Mouse (Mus musculus) heart, adult 9 months (tissue): ENCODE measurements around the gene Nhej1.

ENCODE experiments used
- DNase-seq, 2 experiments: peaks; one replicate each; pipeline ENCODE4 v3.0.0; 2022; ENCODE audit warnings: low spot score in 2 of 2

The Nhej1 gene

DNA sequence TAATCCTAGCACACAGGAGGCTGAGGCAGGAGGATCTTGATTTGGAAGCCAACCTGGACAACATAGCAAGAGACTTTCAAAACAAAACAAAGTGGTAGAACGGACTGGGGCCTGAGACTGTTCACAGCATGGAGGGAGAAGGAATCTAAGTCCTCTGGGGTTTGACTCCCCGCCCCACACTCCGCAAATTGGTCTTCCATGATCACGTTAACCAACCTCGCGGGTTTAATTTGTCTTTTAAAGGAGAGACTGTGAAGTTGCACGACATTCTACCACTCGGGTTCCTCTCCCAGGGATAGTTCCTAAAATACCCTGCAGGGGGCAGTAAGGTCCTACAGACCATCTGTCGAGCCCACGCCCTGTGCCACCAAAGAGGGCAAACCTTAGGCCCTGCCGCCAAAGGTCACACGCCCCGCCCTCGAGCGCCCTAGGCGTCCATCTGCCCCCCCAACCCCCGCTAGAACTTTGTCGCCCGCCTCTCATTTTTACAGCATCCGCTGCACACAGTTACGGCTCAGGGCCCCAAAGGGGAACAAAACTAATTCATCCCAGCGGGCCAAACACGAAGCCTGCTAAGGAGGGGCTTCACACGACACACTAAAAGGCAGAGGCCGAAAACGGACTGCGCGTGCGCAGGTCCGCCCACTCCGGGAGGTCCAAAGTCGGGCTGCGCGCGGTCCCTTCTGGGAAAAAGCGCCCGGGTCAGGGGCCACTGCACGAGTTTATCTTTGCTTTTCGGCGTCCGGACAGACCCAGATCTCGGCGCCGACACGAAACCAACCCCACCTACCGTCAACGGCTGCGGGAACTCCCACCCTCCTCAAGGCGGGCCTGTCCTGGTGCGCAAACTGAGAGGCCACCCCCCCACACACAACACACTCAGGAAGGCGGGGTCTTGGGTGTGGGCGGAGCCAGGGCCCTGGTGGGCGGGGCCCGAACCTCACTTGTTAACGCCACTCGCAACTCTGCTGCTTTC lies at the start of gene Nhej1:
Nhej1 (minus strand) TSS at position 855 of the 976 bp plus-strand sequence.
- peak; percentile 91 to 95 for DNase-seq

DNA sequence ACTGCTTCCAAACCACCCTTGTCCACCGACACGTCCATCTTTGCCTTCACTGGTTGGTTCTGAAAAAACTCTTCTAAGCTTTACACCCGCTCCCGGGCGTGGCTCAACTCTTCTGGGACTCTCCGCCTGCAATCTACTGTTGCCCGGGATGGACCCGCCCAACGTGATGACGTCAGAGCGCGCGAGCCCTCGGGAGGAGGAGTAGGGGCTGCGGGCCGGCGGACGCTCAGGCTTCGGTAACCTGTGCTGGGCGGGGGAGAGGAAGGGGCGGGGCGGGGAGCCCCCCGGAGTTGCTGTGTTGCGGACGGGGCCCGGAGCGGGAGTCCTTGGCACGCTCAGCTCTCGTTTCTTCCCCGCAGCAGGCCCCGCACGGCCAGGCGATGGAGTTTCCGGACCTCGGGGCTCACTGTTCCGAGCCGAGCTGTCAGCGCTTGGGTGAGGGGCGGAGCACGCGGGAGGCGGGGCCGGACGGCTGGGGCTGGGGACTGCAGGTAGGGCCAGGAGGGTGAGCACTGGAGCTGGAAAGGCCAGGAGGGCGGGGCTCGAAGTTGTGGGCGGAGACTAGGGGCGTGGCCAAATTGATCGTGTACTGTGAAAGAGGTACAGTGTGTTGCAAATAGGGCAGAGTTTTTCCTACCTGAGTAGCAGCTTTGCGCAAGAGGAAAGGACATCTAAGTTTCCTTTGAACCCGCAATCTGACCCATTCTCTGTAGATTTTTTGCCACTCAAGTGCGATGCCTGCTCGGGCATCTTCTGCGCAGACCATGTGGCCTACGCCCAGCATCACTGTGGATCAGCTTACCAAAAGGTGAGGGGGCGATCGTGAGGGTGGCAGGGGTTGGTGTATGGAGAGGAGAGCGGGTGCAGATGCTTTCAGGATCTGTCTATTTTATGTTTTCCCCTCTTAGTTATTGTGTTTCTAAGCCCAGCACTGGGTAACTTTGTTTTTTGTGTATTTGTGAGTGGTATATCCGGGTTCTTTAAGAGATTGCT lies 43.8 kb upstream of the Nhej1 start, which contains the start of gene Zfand2b:
Zfand2b (plus strand) TSS at position 175 of the 993 bp plus-strand sequence.
- DNase-seq, result peak; percentile 94 to 96

DNA sequence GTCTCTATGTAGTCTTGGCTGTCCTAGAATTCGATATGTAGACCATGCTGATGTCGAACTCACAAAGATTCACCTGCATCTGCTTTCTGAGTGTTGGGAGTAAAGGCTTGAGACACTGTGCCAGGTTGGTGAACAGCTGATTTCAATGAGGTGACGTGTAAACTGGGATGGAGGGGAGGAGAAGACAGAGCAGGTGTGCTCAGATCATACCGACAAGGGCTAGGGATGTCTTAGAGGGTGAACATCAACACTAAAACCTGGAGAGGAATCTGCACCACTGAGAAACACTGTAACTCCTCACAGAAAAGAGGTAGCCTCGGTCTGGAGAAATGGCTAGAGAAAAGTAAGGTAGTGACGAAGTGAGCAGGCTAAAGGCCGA lies 43.1 kb upstream of the Nhej1 start:
- no peak for DNase-seq

DNA sequence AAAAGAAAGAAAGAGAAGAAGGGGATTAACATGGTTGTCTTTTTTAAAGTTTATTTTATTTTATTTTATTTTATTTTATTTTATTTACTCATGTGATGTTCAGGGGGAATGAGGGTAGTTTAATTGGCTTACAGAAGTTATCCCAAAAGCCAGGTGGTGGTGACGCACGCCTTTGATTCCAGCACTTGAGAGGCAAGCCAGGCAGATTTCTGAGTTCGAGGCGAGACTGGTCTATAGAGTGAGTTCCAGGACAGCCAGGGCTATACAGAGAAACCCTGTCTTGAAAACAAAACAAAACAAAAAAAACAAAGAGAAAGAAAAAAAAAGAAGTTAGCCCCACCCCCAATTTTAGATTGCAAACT lies 35.2 kb upstream of the Nhej1 start:
- DNase-seq, result no peak

DNA sequence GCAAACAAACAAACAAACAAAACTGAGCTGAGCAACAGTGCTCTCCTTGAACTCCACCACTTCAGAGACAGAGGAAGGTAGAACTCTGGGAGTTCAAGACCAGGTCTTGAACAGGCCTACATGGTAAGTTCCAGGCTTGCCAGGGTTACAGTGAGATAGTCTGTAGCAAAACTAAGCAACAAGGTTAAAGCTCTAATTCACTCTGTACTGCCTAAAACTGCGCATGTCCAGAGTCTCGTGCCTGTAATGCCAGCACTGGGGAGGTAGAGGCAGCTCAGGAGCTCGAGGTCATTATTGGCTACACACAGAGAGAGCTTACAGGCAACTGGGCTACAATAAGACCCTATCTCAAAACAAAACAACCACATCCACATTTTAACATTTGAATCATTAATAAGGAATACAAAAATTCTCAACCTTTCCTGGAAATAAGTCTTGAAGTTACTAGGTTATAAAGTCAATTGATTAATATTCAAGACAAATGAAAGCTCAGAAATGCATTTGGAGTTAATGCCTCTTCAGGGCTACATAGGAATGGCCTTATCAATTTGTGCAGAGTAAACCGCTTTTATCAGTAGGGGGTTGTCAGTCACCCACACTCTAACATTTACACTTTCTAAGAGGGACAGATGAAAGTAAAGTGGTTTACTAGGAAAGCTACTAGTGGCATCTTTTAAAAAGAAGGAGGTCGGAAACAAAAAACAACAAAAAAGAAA lies 34.7 kb upstream of the Nhej1 start:
- no peak for DNase-seq

DNA sequence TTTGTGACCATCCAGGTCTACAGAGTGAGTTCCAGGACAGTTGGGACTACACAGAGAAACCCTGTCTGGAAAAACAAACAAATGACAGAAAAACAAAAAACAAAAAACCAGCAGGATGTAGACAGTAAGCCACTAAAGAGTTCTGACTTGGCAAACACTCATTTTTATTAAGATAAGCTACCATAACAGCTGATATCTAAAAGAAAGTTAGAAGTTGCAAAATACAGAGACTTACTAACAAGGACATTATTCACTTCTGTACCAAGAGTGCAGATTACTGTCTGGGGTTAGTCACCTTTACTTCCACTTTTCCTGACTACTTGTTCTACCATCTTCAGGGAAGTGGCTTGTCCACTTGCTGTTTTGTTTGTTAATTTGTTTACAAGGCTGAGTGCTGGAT lies 34.0 kb upstream of the Nhej1 start:
- DNase-seq, result no peak

DNA sequence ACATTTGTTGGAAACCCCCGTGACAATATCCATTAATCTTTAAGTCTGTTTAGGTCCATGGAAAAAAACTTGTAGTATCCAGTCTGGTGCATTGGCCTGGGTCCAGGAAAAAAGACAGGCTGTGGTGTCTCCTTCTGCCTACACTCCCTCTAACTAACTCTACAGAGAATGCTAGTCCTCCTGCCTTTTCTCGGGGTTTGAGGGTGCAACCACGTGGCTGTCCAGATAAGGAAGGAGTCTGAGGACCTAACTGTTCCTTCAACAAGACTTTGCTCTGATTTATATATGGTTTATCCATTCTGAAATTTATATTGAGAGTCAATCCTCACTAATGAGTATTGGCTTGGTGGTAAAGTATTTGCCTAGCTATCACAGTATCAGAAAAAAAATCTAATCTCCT lies 30.8 kb upstream of the Nhej1 start:
- DNase-seq, result no peak

DNA sequence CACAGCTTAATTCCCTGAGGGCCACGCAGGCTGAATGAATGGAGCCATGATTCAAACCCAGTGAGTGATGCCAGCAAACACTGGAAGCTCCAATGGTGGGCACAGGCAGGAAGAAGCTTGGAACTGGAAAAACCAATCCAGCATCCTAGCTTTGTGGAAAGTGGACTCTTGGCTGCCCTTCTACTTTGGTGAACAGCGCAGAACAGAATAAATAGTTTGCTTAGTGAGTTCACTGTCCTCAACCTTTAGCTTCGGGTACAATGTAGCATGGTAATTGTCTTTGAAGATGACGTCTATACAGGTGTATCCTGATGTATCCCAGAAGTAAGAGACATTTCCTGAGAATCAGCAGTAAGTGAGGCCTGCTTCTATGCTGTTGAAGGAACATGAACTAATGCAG lies 23.7 kb upstream of the Nhej1 start:
- no peak for DNase-seq

DNA sequence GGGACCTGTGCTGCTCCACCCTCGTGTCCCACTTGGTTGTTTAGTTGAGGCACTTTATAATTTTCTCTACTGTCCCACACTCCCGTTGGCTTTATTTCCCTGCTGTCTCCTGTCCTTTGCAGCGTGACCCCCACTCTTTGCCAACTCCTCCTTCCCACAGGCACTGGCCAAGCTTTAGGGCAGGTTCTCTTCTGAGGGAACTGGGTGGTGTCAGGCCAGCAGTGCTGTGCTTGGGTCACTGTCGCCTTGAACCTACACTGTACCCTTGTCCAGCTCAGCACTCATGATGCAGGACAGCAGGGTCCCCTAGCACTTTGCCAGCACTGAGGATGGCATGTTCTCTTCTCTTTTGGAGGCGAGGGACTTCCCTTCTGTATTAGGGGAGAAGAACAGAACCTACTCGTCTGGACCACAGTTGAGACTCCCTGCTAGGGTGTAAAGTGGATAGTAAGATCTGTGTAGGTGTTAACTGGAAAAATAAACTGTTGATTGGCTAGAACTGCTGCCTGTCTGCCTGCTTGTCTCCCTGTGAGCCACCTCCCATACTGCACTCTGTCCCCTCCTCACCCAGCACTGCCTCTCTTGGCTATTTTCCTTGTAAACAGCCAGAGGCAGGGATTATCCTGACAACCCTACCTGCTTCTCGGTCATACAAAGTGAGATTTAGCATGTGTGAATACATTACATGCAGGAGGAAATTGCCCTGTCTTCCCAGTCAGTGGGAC lies 22.6 kb upstream of the Nhej1 start:
- no peak for DNase-seq

DNA sequence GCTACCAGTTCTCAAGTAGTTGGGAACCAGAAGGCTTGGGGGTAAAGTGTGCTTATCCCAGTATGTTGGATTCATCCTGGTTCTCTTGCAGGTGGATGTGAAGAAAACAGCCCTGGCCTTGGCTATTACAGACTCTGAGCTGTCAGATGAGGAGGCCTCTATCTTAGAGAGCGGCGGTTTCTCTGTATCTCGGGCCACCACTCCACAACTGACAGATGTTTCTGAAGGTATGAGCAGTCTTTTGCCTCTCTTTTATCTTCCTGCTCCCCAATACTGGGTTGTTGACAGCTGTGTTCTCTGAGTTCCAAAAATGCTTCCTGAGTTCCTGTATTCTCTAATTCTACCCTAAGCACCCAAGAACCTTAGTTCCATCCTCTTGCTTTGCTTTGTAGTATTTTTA lies 20.6 kb upstream of the Nhej1 start:
- no peak for DNase-seq

DNA sequence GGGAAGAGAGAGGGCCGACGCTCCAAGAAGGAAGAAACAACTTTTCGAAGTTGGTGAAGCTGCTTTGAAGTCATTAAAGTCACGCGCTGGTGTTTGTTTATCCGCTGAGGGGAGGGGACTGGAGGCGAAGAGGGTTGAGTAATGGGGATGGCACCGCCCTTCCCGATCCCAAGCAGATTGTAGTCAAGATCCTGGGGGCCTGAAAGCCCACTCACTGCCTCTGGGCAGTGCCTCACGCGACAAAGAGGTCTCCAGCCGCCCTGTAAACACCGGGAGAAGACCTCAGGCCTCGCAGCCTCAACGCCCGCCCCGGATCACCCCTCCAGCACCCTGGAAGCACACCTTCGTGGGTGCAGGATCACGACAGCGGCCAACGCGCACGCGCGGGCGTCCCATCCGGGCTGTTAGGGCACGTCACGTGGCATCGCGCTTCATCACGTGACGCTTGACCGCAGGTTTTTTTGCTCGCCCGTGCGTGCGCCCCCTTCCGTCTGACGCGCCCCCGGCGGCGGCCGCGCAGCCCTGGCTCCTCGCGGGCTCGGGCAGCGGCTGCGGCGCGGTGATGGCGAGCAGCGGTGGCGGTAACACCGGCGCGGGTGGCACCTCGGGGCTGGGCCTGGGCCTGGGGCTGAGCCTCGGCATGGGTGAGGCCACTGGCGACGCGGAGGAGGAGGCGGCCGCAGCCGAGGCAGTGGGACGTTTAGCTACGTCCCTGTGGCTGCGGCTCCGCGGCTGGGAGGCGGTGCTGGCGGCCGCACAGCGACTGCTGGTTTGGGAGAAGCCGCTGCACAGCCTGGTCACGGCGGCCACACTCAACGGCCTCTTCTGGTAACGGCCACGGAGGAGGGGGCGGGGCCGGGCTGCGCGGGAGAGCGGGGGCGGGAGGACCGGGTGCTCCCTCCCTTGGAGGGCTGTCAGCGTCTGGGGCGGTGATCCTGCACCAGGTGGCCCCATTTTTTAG lies 17.6 kb upstream of the Nhej1 start, which contains the start of the genes Cnppd1 and Retreg2:
Cnppd1 (minus strand) TSS at position 411 of the 961 bp plus-strand sequence.
Retreg2 (plus strand) TSS at position 478 of the 961 bp plus-strand sequence.
- DNase-seq, result peak; percentile 96 to 97

DNA sequence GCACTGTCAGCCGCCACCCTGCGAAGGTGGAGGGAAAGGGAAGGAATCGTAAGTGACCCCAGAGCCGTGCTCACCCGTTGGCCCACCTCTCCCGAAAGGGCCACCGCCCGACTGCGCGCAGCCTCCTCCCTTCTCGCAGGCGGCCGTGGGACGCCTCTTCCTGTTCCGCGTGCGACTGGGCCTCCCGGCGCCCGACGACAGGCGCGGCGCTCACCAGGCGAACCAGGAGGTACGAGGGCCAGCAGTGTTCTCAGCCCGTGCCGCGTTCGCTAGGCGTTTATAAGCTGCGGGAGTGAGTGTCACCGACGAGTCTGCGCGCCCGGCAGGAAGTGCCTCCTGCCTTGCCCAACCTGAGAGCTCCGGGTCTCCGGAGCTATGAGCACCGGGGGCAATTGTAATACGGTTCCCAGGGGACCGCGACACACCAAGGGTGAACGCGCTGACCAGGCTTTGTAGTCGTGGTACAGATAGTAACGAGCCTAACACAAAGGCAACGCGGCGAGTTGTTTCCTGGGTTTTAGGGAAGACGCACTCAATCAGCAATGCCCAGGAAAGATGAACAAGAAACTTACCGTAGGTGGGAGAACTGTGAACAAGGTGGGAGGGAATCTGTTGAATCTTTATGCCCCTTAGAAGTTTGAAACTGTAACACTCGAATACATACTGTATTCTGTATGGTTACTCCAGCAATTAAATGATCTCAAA lies 16.6 kb upstream of the Nhej1 start:
- peak; percentile 79 for DNase-seq

DNA sequence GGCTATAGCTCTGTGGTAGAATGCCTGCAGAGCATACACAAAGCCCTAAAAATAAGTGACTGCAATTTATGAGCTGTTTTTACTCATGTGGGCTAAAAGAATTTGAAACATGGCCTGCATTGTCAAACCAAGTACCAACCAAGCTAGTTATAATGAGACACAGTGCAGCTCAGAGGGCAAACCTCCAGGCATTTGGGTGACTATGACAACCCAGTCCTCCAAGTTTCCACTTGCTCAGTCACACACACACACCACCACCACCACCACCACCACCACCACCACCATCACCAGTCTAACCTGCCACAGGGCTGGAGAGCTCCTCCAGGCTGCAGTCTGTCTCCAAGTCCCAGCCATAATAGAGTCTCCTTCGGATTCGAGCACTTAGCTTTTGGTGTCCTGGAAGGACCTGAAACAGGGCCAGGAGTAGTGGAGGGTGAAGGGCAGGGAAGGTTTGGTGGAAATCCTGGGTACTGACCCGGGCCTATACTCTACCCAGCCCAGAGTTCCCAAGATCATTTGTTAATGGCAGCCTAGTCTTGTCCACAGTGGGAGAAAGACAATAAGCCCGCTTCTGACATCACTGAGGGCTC lies 15.7 kb upstream of the Nhej1 start:
- peak in 1 of 2 experiments; percentile 24 for DNase-seq

DNA sequence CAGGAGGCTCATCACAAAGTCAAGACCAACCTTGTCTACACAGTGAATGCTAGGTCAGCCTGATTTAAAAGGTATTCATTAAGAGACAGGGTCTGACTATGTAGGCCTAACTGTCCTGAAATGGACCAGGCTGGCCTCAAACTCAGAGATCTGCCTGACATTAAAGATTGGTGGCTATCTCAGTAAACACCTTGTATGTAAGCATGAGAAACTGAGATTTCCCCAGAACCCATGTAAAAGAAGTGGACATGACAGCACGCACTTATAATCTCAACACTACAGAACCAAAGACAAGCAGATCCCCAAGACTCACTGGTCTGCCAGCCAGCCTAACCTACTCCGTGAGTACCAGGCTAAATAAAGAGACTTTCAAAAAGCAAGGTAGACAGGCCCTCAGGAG lies 13.4 kb upstream of the Nhej1 start:
- no peak for DNase-seq

DNA sequence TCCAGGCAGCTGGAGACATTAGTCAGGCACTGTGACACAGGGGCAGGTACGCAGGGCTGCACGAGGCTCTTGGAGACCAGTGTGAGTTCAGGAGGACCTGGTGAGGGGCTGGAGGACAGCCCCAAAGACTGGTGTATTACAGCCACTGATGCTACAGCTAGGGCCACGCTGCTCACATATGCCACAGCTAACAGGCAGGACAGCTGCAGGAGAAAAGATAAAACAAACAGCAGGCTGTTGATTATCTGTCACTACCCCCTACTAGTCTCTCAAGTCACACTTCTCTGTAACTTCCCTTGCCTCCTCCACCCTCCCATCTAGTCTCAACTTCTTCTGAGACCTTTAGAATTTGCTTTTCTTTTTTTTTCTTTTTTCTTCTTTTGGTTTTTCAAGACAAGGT lies 11.7 kb upstream of the Nhej1 start:
- no peak for DNase-seq

DNA sequence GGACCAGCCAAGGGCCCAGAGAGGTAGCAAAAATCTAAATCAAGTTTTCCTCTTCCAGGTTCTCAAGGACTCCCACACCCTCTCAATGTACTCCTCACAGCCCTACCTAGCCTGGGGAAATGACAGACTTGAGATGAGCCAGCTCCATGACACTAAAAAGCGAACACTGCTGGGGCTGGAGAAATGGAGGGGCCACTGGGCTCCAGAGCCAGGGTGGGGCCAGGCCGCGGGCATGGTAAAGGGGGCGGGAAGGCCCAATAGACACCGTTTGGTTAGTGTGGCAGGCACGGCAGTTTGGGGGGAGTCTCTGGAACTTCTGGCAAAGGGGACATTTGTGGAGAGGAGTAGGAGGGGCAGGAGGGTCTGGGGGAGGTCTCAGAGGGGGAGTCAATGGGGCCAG lies 11.3 kb upstream of the Nhej1 start:
- no peak for DNase-seq

DNA sequence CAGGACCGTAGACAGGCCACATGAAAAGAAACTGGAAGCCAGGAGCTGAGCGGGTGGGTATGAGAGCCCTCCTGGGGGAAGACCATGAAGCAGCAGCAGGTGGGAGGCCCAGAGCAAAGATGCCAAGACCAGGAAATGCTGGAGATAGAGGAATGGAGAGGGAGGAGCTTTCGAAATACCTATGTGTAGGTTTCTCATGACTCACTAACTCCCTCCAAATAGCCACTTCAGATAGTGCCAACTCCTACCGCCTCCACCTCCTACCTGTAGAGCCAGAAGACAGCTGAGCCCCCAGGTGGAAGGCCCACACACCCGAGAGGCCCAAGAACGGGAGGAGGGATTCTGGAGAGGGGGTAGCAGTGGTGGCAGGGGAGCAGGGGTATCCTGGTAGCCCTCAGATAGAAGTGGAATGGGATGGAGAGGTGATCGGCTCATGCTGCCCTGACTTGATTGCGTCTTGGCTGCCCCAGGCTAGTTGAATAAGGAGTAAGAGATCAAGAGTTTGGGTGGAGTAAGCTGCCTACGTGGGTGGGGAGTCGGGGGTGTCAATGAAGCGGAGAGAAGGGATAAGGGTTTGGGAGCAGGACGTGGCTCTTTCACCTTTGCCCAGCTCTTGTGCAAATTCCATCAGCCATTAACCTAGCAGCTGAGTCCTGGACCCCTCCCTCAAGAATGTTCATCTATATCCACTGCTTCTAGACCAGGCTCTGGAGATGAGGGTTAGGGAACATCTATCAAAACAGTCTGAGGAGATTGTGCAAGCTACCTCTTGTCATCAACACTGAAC lies 8.6 kb upstream of the Nhej1 start, which contains the start of gene Slc23a3:
Slc23a3 (minus strand) TSS at position 470 of the 787 bp plus-strand sequence.
- DNase-seq, result no peak

DNA sequence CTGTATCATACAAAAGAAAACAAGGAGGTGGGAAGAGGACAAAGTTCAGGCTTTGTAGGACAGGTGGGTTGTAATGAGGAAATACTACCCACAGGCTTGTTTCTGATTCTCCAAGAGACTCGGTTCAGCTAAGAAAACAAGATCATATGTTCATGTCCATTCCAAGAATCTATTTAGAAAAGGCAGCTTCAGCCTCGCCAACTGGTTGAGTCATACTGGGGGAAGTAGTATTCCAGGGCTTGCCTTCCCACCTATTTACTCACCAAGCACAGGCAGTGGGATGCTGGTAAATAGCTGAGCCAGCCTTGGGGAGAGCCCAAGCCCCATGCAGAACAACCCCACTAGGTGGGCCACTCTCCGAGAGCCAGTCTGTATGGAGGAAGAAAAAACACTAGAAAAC lies 3.6 kb upstream of the Nhej1 start:
- DNase-seq, result no peak
